Mouse (Mus musculus) liver, embryonic 14.5 days (tissue): ENCODE results near the gene Loxl4.

Source experiments
- CTCF ChIP-seq: IDR thresholded peaks from 2 replicates; pipeline ENCODE4 v1.5.1; 2016; ENCODE audit warnings: antibody characterized with exemption, low read depth, control low read depth
- EP300 ChIP-seq: IDR thresholded peaks from 2 replicates; pipeline ENCODE4 v1.6.1; 2016; ENCODE audit warnings: antibody characterized with exemption, low read depth

- TF ChIP-seq EP300 (peak; percentile 44; the same call in 1 of the 2 replicates), CTCF (no peak)
Measured at GRCm38 (mm10) chr19:42584188-42584587, 28.4 kb downstream of the Loxl4 start.
